Mouse (Mus musculus): ENCODE data around the gene 1700001O22Rik.

The 1700001O22Rik gene

GRCm38 (mm10) chr2:30779241-30779640, 24.2 kb downstream of the 1700001O22Rik start:
- DNase-seq (ENCODE audit: low spot score in 2 of 2): no peak

GRCm38 (mm10) chr2:30778235-30778634, 25.2 kb downstream of the 1700001O22Rik start:
- DNase-seq (ENCODE audit: low spot score in 2 of 2): no peak

GRCm38 (mm10) chr2:30777266-30777665, 26.2 kb downstream of the 1700001O22Rik start:
- no peak for DNase-seq (ENCODE audit: low spot score in 2 of 2)

GRCm38 (mm10) chr2:30775955-30776354, 27.5 kb downstream of the 1700001O22Rik start:
- DNase-seq (ENCODE audit: low spot score in 2 of 2): no peak

- DNase-seq (ENCODE audit: low spot score in 2 of 2): no peak
These were observed 30.0 kb downstream of the 1700001O22Rik start for GRCm38 (mm10) chr2:30773313-30774005.

- no peak for DNase-seq (ENCODE audit: low spot score in 2 of 2)
These were observed 30.7 kb downstream of the 1700001O22Rik start for GRCm38 (mm10) chr2:30772581-30773312.

GRCm38 (mm10) chr2:30771806-30772460, 31.5 kb downstream of the 1700001O22Rik start:
- peak in 1 of 2 experiments; percentile 82 for DNase-seq (ENCODE audit: low spot score in 2 of 2)

GRCm38 (mm10) chr2:30771368-30771805, 32.1 kb downstream of the 1700001O22Rik start:
- no peak for DNase-seq (ENCODE audit: low spot score in 2 of 2)

- no peak for DNase-seq (ENCODE audit: low spot score in 2 of 2)
These were observed 34.3 kb downstream of the 1700001O22Rik start for GRCm38 (mm10) chr2:30769187-30769586.

- no peak for DNase-seq (ENCODE audit: low spot score in 2 of 2)
These were observed 34.9 kb downstream of the 1700001O22Rik start for GRCm38 (mm10) chr2:30768529-30768928.

GRCm38 (mm10) chr2:30767626-30768240, 35.7 kb downstream of the 1700001O22Rik start:
- no peak for DNase-seq (ENCODE audit: low spot score in 2 of 2)

GRCm38 (mm10) chr2:30766446-30766845, 37.0 kb downstream of the 1700001O22Rik start:
- no peak for DNase-seq (ENCODE audit: low spot score in 2 of 2)

- DNase-seq (ENCODE audit: low spot score in 2 of 2): no peak
These were observed 42.8 kb downstream of the 1700001O22Rik start for GRCm38 (mm10) chr2:30760706-30761105.

- no peak for DNase-seq (ENCODE audit: low spot score in 2 of 2)
These were observed 43.5 kb downstream of the 1700001O22Rik start for GRCm38 (mm10) chr2:30759858-30760547.

GRCm38 (mm10) chr2:30759442-30759841, 44.0 kb downstream of the 1700001O22Rik start:
- DNase-seq (ENCODE audit: low spot score in 2 of 2): no peak

- DNase-seq (ENCODE audit: low spot score in 2 of 2): no peak
These were observed 44.4 kb downstream of the 1700001O22Rik start for GRCm38 (mm10) chr2:30759088-30759374.

GRCm38 (mm10) chr2:30758341-30759087, 44.9 kb downstream of the 1700001O22Rik start:
- peak; percentile 91 to 95 for DNase-seq (ENCODE audit: low spot score in 2 of 2)

- DNase-seq (ENCODE audit: low spot score in 2 of 2): no peak
These were observed 46.3 kb downstream of the 1700001O22Rik start for GRCm38 (mm10) chr2:30756962-30757715.

GRCm38 (mm10) chr2:30755985-30756765, 47.3 kb downstream of the 1700001O22Rik start:
- no peak for DNase-seq (ENCODE audit: low spot score in 2 of 2)
